Mouse (Mus musculus) megakaryocyte, embryonic 14.5 days (primary cell): Measurements from ENCODE around the gene Srrm1.
"Not testable (repeated sequence)": the region's sequence is repeated elsewhere in the genome, so short reads cannot be mapped to it uniquely, and the experiment has no call there.

Experiments
- FLI1 ChIP-seq: IDR thresholded peaks from 2 replicates; pipeline ENCODE4 v1.6.1; 2012; ENCODE audit warnings: low read length, inconsistent platforms, mixed read lengths
- GATA1 ChIP-seq: IDR thresholded peaks from 3 replicates; pipeline ENCODE4 v1.6.1; 2012; ENCODE audit warnings: mixed read lengths, low read length, inconsistent platforms, borderline replicate concordance

DNA sequence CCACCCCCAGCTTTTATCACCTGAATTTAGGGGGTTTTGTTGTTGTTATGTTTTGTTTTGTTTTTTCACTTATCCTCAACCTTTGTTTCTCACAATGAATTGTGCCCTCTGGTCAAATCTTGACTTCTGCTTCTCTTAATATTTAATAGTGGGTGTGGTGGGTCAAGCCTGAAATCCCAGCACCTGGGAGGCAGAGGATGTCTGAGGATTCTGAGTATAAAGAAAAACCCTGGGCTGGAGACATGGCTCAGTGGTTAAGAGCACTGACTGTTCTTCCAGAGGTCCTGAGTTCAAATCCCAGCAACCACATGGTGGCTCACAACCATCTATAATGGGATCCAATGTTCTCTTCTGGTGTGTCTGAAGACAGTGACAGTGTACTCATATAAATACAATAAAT lies 1.6 kb upstream of the Srrm1 start:
- TF ChIP-seq GATA1, FLI1: not testable (repeated sequence)
